Mouse (Mus musculus) testis, postnatal 10 days (tissue): ENCODE measurements around the gene Rrp12.

Experiments used
- DNase-seq: peaks from one replicate; pipeline ENCODE4 v3.0.0; 2021; ENCODE audit warnings: low spot score

Gene Rrp12

DNA sequence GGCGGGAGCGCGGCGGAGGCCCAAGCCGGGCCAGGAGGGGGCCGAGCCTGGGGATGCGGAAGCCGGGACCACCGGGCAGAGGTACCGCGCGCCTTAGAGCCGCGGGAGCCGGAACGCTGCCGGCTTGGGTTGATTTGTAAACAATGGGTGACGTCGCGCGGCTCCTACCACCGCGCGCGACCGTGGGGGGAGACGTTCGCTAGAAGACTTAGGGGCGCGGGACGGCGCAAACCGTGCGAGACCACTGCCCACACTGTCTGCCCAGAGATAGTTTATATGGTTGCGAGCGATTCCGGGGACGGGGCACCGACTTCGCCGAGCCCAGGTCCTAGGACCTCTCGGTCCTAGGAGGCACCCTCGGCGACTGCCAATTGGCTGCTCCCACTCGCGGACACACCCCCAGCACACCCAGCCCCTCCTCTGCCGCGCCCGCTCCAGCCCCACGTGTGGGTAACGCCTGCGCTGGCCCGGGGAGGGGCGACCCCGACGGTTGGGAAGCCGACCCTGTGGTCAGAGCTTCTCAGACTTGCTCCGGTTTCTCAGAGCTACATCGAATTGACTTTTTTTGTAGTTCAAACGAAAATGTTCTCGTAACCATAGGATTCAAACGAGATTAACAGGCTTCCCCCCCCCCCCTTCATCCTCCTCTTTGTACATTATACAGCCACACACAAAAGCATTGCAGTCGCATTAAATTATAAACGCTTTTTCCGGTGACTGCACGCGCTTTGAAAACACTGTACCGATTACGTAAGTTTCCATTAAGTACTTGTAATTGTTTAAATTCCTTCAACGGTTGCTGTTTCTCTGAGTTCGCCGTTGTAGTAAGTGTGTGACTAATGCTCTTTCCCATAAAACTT is 47.8 kb downstream of the Rrp12 start, which contains the start of gene Frat2:
TSS of gene Frat2 (minus strand) at position 141 of the 860 bp plus-strand sequence.
- DNase-seq: peak; percentile 89

DNA sequence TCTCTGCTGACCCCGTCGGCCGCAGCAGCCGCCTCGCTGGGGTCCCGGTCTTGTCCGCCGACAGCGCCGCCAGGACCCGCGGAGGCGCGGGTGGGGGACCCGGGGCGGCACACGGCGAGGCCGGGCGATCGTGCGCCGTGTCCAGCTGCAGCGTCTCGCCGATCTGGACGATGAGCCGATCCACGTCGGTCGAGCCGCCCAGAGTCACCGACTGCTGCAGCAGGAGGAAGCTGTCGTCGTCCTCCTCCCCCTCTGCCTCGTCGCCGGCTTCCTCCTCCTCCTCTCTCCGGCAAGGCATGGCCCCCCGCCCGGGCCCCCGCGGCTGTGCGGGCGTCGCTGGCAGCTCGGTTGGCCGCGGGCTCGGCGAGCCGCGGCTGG is 48.4 kb downstream of the Rrp12 start:
- peak; percentile 58 for DNase-seq

GRCm38 (mm10) chr19:41847091-41847581 is 48.8 kb downstream of the Rrp12 start:
- peak; percentile 64 for DNase-seq

- DNase-seq: no peak
Observed at GRCm38 (mm10) chr19:41846366-41847090, 49.4 kb downstream of the Rrp12 start.

- no peak for DNase-seq
Observed at GRCm38 (mm10) chr19:41844345-41844744, 51.6 kb downstream of the Rrp12 start.

GRCm38 (mm10) chr19:41842706-41843105 is 53.3 kb downstream of the Rrp12 start:
- DNase-seq: no peak

DNA sequence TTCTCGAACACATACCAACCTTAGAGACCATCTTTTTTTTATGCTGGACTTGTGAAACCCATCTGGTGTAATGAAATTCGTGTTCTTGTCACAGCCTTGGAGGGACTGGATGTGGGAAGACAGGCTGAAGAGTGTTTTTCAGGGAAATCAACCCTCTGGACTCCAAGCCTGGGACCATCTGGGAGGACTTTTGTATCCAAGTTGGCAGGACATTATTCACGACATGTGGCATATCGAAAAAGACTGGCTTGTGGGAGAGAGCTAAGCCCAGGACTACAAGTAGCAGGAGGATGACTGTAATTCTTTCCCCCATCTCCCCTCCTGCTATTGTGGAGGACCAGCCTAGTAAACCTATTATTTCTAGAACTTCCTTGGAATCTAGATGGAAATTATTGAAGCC is 53.8 kb downstream of the Rrp12 start:
- DNase-seq: no peak

DNA sequence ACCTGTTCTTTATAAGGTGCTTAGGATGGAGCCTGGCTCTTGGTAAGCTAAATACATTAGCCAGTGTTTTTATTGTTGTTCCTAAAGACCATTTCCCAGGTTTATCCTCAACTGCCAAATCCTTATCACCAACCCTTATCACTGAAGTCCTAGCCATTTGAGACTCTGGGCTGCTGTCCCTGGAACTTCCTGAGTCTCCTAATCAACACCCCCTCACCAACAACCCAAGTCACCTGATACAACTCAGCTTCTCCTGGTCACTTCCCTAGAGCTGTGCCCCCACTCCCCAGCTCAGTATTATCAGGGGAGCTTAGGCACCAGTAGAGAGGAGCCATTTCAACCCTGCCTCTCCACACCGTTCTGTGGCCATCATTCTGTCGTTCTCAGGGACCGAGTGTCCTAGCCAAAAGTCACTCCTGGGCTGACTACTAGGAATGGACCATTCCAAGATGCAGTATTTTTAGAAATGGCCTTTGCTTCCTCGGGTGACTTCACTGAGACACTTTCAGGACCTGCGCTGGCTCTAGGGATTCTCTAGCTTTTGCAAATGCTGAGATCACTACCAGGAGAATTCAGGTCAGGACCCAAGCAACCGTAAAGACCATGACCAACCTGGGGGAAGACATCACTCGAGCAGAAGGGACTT is 54.7 kb downstream of the Rrp12 start:
- no peak for DNase-seq

- no peak for DNase-seq
Observed at GRCm38 (mm10) chr19:41839685-41840084, 56.3 kb downstream of the Rrp12 start.

GRCm38 (mm10) chr19:41838808-41839207 is 57.2 kb downstream of the Rrp12 start:
- DNase-seq: no peak

DNA sequence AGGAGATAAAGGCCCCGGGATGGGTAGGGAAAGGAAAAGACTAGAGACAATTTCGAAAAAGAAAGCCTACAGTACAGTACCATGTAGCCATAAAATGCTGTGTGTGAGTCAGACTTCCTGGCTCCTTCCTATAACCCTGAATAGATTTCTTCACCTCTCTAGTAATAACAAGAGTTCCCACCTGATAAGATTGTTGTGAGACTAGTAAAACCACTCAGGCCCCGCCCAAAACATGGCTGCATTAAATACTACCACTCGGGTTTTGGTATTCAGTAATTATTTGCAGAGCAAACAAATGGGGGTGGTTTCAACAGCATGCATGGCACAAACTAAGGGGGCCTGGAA is 58.1 kb downstream of the Rrp12 start:
- no peak for DNase-seq

- no peak for DNase-seq
Observed at GRCm38 (mm10) chr19:41837194-41837916, 58.6 kb downstream of the Rrp12 start.

DNA sequence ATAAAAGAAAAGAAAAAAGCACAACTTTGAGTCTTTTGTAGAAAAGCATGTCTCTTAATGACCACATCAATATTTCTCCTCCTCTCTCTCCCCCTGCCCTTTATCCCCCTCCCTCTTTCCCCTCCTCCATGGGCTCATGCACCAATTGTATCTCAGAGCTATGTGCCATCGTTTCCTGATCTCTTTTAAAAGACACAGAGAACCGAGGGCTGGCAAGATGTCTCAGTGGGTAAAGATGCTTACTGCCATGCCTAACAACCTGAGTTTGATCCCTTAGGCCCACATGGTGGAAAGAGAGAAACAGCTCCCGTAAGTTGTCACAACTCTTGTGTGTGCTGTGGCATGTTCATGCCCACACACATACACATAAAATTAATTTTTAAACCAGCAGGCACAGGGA is 59.3 kb downstream of the Rrp12 start:
- DNase-seq: no peak

DNA sequence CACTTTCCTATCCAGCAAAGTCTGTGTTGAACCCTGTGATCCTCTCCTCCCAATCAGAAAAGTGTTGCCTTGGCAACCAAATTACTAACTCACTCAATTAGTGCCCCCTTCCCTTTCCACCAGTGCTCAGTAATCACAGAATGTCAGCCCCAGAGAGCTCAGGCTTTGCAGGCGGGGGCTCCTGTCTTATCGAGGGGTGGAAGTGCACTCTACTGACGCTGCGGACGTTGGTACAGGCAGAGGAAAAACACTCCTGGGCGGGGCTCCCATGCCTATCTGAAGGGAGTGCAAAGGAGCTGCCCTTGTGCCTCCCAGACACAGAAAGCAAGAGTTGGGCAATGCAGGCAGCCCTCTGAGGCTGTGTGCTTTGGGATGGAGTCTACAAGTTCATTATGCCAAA is 60.2 kb downstream of the Rrp12 start:
- peak; percentile 48 for DNase-seq

DNA sequence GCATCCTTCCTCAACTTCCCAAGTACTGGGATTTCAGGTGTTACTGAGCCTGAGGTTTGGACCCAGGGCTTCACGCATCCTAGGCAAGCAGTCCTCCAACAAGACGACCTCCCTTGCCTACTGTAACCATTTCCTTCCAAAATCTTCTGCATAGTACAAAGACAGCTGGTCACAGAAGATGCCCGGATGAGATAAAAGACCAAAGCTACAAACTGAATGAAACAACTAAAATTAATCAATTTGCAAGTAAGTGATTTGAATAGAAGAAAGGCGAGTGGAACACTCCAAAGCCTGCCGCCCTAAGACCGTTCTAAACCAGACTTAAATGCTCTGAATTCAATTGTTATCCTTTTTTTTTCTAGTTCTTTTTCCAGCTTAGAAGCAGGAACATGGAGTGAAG is 60.6 kb downstream of the Rrp12 start:
- DNase-seq: no peak

DNA sequence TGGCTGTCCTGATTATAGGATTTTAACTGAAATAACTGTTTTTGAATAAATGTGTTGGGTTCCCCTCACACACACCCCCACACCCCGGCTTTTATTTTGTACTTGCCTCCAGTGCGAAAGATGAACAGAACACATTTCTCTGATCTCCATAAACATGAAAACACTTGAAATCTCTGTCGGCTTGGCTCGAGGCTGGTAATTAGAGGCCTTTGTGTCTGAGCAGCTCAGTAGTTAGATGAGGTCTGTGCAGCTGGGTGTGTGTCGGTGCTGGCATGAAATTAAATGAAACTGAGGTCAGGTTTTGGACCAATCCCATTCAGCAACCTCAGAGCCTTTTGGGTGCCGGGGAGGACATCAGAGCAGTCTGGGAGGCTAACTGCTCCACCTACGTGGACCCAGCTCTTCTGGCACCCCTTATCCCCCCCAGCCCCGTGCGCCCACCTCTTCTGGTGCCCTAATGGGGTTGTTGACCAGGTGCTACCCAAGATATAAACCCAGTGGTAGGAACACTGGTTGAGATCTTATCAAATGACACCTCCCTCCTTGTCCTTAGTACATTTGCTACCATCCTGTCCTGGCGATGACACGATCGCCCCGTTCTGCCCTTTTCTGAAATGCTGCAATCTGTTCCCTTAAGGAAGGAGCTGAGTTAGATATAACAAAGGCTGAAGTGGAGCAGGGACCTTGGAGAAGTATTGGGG is 63.3 kb downstream of the Rrp12 start:
- no peak for DNase-seq

- no peak for DNase-seq
Observed at GRCm38 (mm10) chr19:41831718-41832391, 64.1 kb downstream of the Rrp12 start.

DNA sequence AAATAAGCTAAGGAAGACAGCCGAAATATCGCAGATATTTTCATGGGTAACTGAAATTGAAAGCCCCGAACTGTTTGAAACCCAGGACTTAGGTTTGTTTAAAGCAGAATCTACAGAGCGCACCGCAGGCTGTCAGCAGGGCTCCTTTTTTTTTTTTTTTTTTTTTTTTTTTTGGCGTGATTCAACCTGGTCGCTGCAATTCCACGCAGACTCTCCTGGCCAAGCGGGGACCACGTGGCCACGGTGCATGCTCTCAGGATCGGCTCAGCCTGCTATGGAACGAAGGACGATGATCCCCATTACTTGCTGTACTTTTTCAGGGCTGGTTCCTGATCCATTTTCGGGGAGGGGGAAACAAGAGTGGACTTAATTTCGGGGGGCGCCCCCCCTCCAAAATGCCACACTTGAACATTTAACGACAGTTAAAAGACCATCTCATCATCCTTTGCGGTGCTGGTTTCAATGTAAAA is 64.8 kb downstream of the Rrp12 start:
- peak; percentile 54 for DNase-seq

DNA sequence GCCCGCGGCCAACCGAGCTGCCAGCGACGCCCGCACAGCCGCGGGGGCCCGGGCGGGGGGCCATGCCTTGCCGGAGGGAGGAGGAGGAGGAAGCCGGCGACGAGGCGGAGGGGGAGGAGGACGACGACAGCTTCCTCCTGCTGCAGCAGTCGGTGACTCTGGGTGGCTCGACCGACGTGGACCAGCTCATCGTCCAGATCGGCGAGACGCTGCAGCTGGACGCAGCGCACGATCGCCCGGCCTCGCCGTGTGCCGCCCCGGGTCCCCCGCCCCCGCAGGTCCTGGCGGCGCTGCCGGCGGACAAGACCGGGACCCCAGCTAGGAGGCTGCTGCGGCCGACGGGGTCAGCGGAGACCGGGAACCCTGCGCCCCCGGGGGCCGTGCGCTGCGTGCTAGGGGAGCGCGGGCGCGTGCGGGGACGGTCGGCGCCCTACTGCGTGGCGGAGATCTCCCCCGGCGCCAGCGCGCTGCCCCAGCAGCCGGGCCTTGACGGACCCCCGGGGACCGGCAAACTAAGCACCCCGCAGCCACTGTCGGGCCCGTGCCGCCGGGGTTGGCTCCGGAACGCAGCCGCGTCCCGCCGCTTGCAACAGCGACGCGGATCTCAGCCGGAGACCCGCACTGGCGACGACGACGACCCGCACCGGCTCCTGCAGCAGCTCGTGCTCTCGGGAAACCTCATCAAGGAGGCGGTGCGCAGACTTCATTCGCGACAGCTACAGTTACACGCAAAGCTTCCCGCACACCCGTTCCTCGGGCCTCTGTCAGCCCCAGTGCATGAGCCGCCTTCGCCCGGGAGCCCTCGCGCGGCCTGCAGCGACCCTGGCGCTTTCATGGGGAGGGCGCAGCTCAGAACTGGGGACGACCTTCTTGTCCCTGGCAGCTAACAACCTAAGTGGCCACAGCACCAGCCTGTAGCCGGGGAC is 65.6 kb downstream of the Rrp12 start:
- DNase-seq: peak; percentile 76
